8 mouse cellular contexts compared by ENCODE assay signal in genomic region chr3:138642026-138642425, GRCm38 (mm10).
DNase-seq lines count a peak whose midpoint lies in the region; ATAC-seq lines count a peak whose summit lies in the region.

No protein-coding gene starts in this region.

- 95% methylated on average over 1 of the region's 1 CpGs for WGBS in forebrain, embryonic 11.5 days
- WGBS in forebrain, embryonic 15.5 days: 97% methylated on average over 1 of the region's 1 CpGs
- 97% methylated on average over 1 of the region's 1 CpGs for WGBS in midbrain, embryonic 14.5 days
- 94% methylated on average over 1 of the region's 1 CpGs for WGBS in midbrain, embryonic 15.5 days

- H3K4me2 ChIP-seq in forebrain, embryonic 11.5 days (ENCODE audit: low read depth, low read length, severe bottlenecking): no peak overlapping the region
- no peak overlapping the region for H3K4me2 ChIP-seq in forebrain, embryonic 15.5 days (replicated peaks)
- no peak overlapping the region for H3K4me2 ChIP-seq in midbrain, embryonic 14.5 days (ENCODE audit: low read length)
- no peak overlapping the region for H3K4me2 ChIP-seq in midbrain, embryonic 15.5 days

- no peak for ATAC-seq in forebrain, embryonic 11.5 days (replicated peaks; ENCODE audit: low FRiP score)
- no peak for ATAC-seq in forebrain, embryonic 15.5 days (replicated peaks)
- ATAC-seq in midbrain, embryonic 14.5 days (ENCODE audit: low FRiP score, low TSS enrichment): no peak
- no peak for ATAC-seq in midbrain, embryonic 15.5 days (replicated peaks)

- no peaks in the 10 kb centered on the region for H3K36me3 ChIP-seq in forebrain, embryonic 11.5 days (ENCODE audit: control insufficient read depth, insufficient read depth, low read length)
- H3K36me3 ChIP-seq in forebrain, embryonic 15.5 days: no peaks in the 10 kb centered on the region
- no peaks in the 10 kb centered on the region for H3K36me3 ChIP-seq in midbrain, embryonic 14.5 days (ENCODE audit: control insufficient read depth, insufficient read depth, low read length)
- no peaks in the 10 kb centered on the region for H3K36me3 ChIP-seq in midbrain, embryonic 15.5 days (replicated peaks)

- no peak overlapping the region for H3K27ac ChIP-seq in forebrain, embryonic 11.5 days (ENCODE audit: low read depth, low read length)
- no peak overlapping the region for H3K27ac ChIP-seq in forebrain, embryonic 15.5 days (replicated peaks)
- H3K27ac ChIP-seq in midbrain, embryonic 14.5 days (replicated peaks; ENCODE audit: low read depth, low read length): no peak overlapping the region
- no peak overlapping the region for H3K27ac ChIP-seq in midbrain, embryonic 15.5 days

- H3K4me3 ChIP-seq in forebrain, embryonic 11.5 days (ENCODE audit: low read depth, low read length): no peak overlapping the region
- no peak overlapping the region for H3K4me3 ChIP-seq in forebrain, embryonic 15.5 days
- no peak overlapping the region for H3K4me3 ChIP-seq in midbrain, embryonic 14.5 days (replicated peaks; ENCODE audit: low read depth, low read length)
- no peak overlapping the region for H3K4me3 ChIP-seq in midbrain, embryonic 15.5 days

- H3K27me3 ChIP-seq in forebrain, embryonic 11.5 days (ENCODE audit: control insufficient read depth, insufficient read depth, low read length): no peaks in the 10 kb centered on the region
- H3K27me3 ChIP-seq in forebrain, embryonic 15.5 days: no peaks in the 10 kb centered on the region
- H3K27me3 ChIP-seq in midbrain, embryonic 14.5 days (ENCODE audit: control insufficient read depth, insufficient read depth, low read length): no peaks in the 10 kb centered on the region
- no peaks in the 10 kb centered on the region for H3K27me3 ChIP-seq in midbrain, embryonic 15.5 days (replicated peaks)

- H3K9ac ChIP-seq in forebrain, embryonic 11.5 days (ENCODE audit: low read length): no peak overlapping the region
- no peak overlapping the region for H3K9ac ChIP-seq in forebrain, embryonic 15.5 days (replicated peaks)
- no peak overlapping the region for H3K9ac ChIP-seq in midbrain, embryonic 14.5 days (replicated peaks; ENCODE audit: low read length)
- no peak overlapping the region for H3K9ac ChIP-seq in midbrain, embryonic 15.5 days

- peaks cover 2% of the 10 kb centered on the region; the same call in 1 of the 2 replicates for H3K4me1 ChIP-seq in forebrain, embryonic 11.5 days (replicated peaks; ENCODE audit: control insufficient read depth, insufficient read depth, low read length)
- peaks cover 10% of the 10 kb centered on the region for H3K4me1 ChIP-seq in forebrain, embryonic 15.5 days
- peaks cover 17% of the 10 kb centered on the region for H3K4me1 ChIP-seq in midbrain, embryonic 14.5 days (ENCODE audit: control insufficient read depth, insufficient read depth, low read length)
- peaks cover 21% of the 10 kb centered on the region for H3K4me1 ChIP-seq in midbrain, embryonic 15.5 days

- no peaks in the 10 kb centered on the region; the same call in 1 of the 2 replicates for H3K9me3 ChIP-seq in forebrain, embryonic 11.5 days (ENCODE audit: control insufficient read depth, low read length)
- H3K9me3 ChIP-seq in forebrain, embryonic 15.5 days: no peaks in the 10 kb centered on the region; the same call in 1 of the 2 replicates
- H3K9me3 ChIP-seq in midbrain, embryonic 14.5 days (ENCODE audit: control insufficient read depth, low read length): no peaks in the 10 kb centered on the region
- no peaks in the 10 kb centered on the region for H3K9me3 ChIP-seq in midbrain, embryonic 15.5 days

- peak; percentile 66 for DNase-seq in forebrain, embryonic 11.5 days (ENCODE audit: low spot score)
- peak; percentile 32 for DNase-seq in midbrain, embryonic 14.5 days
- DNase-seq in c-Kit-positive CD71-positive TER-119-negative erythroid progenitor cells, embryonic 14.5 days (ENCODE audit: low read depth): peak; percentile 42
- DNase-seq in lung, postnatal 14 days: peak; percentile 38
- DNase-seq in left cerebral cortex, adult 18-20 months (ENCODE audit: low spot score in 2 of 2): no peak
- no peak for DNase-seq in cerebellum, adult 11 months

Comparison
In these comparisons a context has a peak if more than half of its experiments do, and no peak if none do; other contexts are left out.
1. DNase-seq: peak in forebrain, embryonic 11.5 days (single experiment), midbrain, embryonic 14.5 days (single experiment), c-Kit-positive CD71-positive TER-119-negative erythroid progenitor cells, embryonic 14.5 days (single experiment) and lung, postnatal 14 days (single experiment); none in left cerebral cortex, adult 18-20 months (0 of 2) and cerebellum, adult 11 months (single experiment).